Mouse (Mus musculus) cerebellum, postnatal 36 days (tissue): Measurements from ENCODE around the gene Olfr998.
"Not testable (repeated sequence)": the region's sequence is repeated elsewhere in the genome, so short reads cannot be mapped to it uniquely, and the experiment has no call there.

Experiments
- DNase-seq, 2 experiments: peaks; one replicate each; pipeline ENCODE4 v3.0.0; 2021 to 2022; ENCODE audit warnings: mixed read lengths in 2 of 2

Gene Olfr998

GRCm38 (mm10) chr2:85588648-85589047 is at the start of gene Olfr998:
Gene Olfr998 (plus strand): TSS chr2:85588948.
- DNase-seq, result not testable (repeated sequence)

- DNase-seq, result no peak
These were observed 33.9 kb upstream of the Olfr998 start for GRCm38 (mm10) chr2:85554806-85555205.

- no peak for DNase-seq
These were observed 28.5 kb upstream of the Olfr998 start for GRCm38 (mm10) chr2:85560226-85560625.

- peak; percentile 5 to 21 for DNase-seq
These were observed 27.6 kb upstream of the Olfr998 start for GRCm38 (mm10) chr2:85561187-85561586.

GRCm38 (mm10) chr2:85578915-85579314 is 9.8 kb upstream of the Olfr998 start, which contains the start of gene Olfr996:
Gene Olfr996 (plus strand): TSS chr2:85579215.
- no peak for DNase-seq

GRCm38 (mm10) chr2:85611803-85612202 is 23.1 kb downstream of the Olfr998 start, which contains the start of gene Olfr1000:
Gene Olfr1000 (minus strand): TSS chr2:85611903.
- DNase-seq, result no peak
